Mouse (Mus musculus): ENCODE data around the gene Tagln. TPM values are rescaled to one million over a fixed set of nuclear protein-coding genes. Genes with fewer than 3 reads are reported as not detected.

The Tagln gene
- polyA plus RNA-seq, 1 experiment from 2014 or later, result 5.6 TPM

GRCm38 (mm10) chr9:45917041-45917934 lies 18.6 kb downstream of the Tagln start:
- Histone ChIP-seq H3K9me3 (ENCODE audit: control insufficient read depth, low read length) (no peaks in the 10 kb centered on the region), H3K27ac (ENCODE audit: low read length) (no peak overlapping the region), H3K4me2 (ENCODE audit: low read length) (no peak overlapping the region), H3K36me3 (ENCODE audit: control insufficient read depth, insufficient read depth) (peaks cover 30% of the 10 kb centered on the region), H3K9ac (replicated peaks; ENCODE audit: low read depth, low read length) (no peak overlapping the region), H3K4me1 (replicated peaks; ENCODE audit: control insufficient read depth, insufficient read depth, low read length) (peaks cover 3% of the 10 kb centered on the region), H3K27me3 (replicated peaks; ENCODE audit: control insufficient read depth, insufficient read depth, low read length) (no peaks in the 10 kb centered on the region), H3K4me3 (replicated peaks; ENCODE audit: low read length) (no peak overlapping the region)
- ATAC-seq, result peak; percentile 71
- WGBS, result 54% methylated on average over 5 of the region's 5 CpGs

DNA sequence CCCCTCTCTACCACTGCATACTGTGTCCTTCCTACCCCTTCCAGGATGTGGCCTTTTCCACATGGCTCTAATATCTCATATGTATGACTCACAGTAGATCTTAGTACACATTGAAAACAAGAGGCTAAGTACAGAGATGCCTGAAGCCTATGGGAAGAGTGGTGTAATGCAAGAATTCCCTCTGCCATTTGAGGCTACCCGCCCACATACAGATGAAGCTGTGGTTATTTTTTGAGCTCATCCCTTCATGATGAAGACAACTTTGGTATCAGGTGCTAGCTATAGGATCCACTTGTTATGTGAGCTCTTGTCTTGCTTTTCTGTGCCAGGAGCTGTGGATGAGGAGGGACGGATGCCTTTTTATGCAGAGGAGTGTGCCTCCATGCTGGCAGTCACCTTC lies 20.2 kb downstream of the Tagln start:
- no peak for ATAC-seq
- Histone ChIP-seq H3K4me1 (replicated peaks; ENCODE audit: control insufficient read depth, insufficient read depth, low read length) (peaks cover 3% of the 10 kb centered on the region), H3K4me3 (replicated peaks; ENCODE audit: low read length) (no peak overlapping the region), H3K4me2 (ENCODE audit: low read length) (no peak overlapping the region), H3K27ac (ENCODE audit: low read length) (no peak overlapping the region), H3K27me3 (replicated peaks; ENCODE audit: control insufficient read depth, insufficient read depth, low read length) (no peaks in the 10 kb centered on the region), H3K9me3 (ENCODE audit: control insufficient read depth, low read length) (no peaks in the 10 kb centered on the region), H3K9ac (replicated peaks; ENCODE audit: low read depth, low read length) (no peak overlapping the region), H3K36me3 (ENCODE audit: control insufficient read depth, insufficient read depth) (peaks cover 44% of the 10 kb centered on the region)
- 95% methylated on average over 2 of the region's 2 CpGs for WGBS

DNA sequence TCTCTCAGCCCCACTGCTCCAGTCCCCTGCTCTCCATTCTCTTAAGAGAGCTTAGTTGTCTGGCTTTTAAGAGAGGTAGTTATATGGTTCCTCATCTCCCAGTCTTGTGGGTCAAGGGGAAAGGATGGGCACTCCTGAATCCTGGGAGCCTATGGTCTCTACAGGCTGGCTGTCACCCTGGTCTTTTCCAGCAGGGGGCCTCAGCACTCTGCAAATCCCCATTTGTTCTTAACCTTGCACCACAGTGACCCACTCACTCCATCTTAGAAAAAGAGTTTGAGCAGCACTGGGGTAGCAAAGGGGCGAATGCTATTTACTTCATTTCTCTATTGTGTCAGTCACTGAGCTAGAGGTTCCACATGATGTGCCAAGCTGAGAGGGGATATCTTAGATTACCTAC lies 24.2 kb downstream of the Tagln start:
- Histone ChIP-seq H3K36me3 (ENCODE audit: control insufficient read depth, insufficient read depth) (peaks cover 32% of the 10 kb centered on the region), H3K9ac (replicated peaks; ENCODE audit: low read depth, low read length) (no peak overlapping the region), H3K4me1 (replicated peaks; ENCODE audit: control insufficient read depth, insufficient read depth, low read length) (peaks cover 16% of the 10 kb centered on the region), H3K4me3 (replicated peaks; ENCODE audit: low read length) (no peak overlapping the region), H3K27me3 (replicated peaks; ENCODE audit: control insufficient read depth, insufficient read depth, low read length) (no peaks in the 10 kb centered on the region), H3K27ac (ENCODE audit: low read length) (no peak overlapping the region), H3K4me2 (ENCODE audit: low read length) (no peak overlapping the region), H3K9me3 (ENCODE audit: control insufficient read depth, low read length) (no peaks in the 10 kb centered on the region)
- no peak for ATAC-seq
- WGBS, result 68% methylated on average over 1 of the region's 1 CpGs

GRCm38 (mm10) chr9:45910995-45911394 lies 24.9 kb downstream of the Tagln start:
- peaks cover 26% of the 10 kb centered on the region for H3K36me3 ChIP-seq (ENCODE audit: control insufficient read depth, insufficient read depth)
- H3K9ac ChIP-seq (replicated peaks; ENCODE audit: low read depth, low read length), result no peak overlapping the region
- H3K4me2 ChIP-seq (ENCODE audit: low read length), result no peak overlapping the region
- ATAC-seq, result no peak
- H3K4me1 ChIP-seq (replicated peaks; ENCODE audit: control insufficient read depth, insufficient read depth, low read length), result peaks cover 16% of the 10 kb centered on the region
- no peak overlapping the region for H3K27ac ChIP-seq (ENCODE audit: low read length)
- no peaks in the 10 kb centered on the region for H3K27me3 ChIP-seq (replicated peaks; ENCODE audit: control insufficient read depth, insufficient read depth, low read length)
- WGBS, result 91% methylated on average over 3 of the region's 3 CpGs
- no peaks in the 10 kb centered on the region for H3K9me3 ChIP-seq (ENCODE audit: control insufficient read depth, low read length)
- no peak overlapping the region for H3K4me3 ChIP-seq (replicated peaks; ENCODE audit: low read length)

DNA sequence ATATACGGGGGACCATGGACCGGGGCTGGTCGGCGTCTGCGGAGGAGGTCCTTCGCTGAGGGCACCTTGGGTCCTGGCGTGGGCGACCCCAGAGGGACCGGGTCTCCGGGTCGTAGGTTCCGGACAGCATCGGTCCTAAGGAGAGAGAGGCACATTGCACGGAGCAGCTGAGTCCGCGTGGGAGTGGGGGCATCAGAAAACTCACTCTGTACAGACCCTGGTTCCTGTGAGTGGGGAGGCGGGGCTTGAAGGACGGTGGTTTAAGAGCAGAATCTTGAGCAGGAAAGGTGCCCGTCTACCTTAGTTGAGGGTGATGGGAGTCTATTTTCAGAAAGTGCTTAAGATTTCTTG lies 28.8 kb downstream of the Tagln start:
- peaks cover 24% of the 10 kb centered on the region for H3K4me1 ChIP-seq (replicated peaks; ENCODE audit: control insufficient read depth, insufficient read depth, low read length)
- under 1% methylated on average over 19 of the region's 19 CpGs for WGBS
- peak overlapping the region; percentile 85 for H3K4me2 ChIP-seq (ENCODE audit: low read length)
- ATAC-seq, result peak; percentile 39
- peak overlapping the region; percentile 96 for H3K9ac ChIP-seq (replicated peaks; ENCODE audit: low read depth, low read length)
- peak overlapping the region; percentile 92 for H3K27ac ChIP-seq (ENCODE audit: low read length)
- H3K9me3 ChIP-seq (ENCODE audit: control insufficient read depth, low read length), result no peaks in the 10 kb centered on the region
- no peaks in the 10 kb centered on the region for H3K27me3 ChIP-seq (replicated peaks; ENCODE audit: control insufficient read depth, insufficient read depth, low read length)
- peak overlapping the region; percentile 86 for H3K4me3 ChIP-seq (replicated peaks; ENCODE audit: low read length)
- peaks cover 21% of the 10 kb centered on the region for H3K36me3 ChIP-seq (ENCODE audit: control insufficient read depth, insufficient read depth)

GRCm38 (mm10) chr9:45906355-45907077 lies 29.3 kb downstream of the Tagln start, which contains the start of the genes Pcsk7 and Rnf214:
TSS of gene Pcsk7 (plus strand) at chr9:45906497.
TSS of gene Rnf214 (minus strand) at chr9:45906911.
- Histone ChIP-seq H3K9me3 (ENCODE audit: control insufficient read depth, low read length) (no peaks in the 10 kb centered on the region), H3K4me1 (replicated peaks; ENCODE audit: control insufficient read depth, insufficient read depth, low read length) (peaks cover 24% of the 10 kb centered on the region), H3K27ac (ENCODE audit: low read length) (peak within 1 kb of the TSS; percentile 92), H3K4me2 (ENCODE audit: low read length) (peak within 1 kb of the TSS; percentile 85), H3K27me3 (replicated peaks; ENCODE audit: control insufficient read depth, insufficient read depth, low read length) (no peaks in the 10 kb centered on the region), H3K4me3 (replicated peaks; ENCODE audit: low read length) (peak within 1 kb of the TSS; percentile 86), H3K36me3 (ENCODE audit: control insufficient read depth, insufficient read depth) (peaks cover 15% of the 10 kb centered on the region), H3K9ac (replicated peaks; ENCODE audit: low read depth, low read length) (peak within 1 kb of the TSS; percentile 96)
- ATAC-seq, result peak; percentile 93
- under 1% methylated on average over 72 of the region's 80 CpGs for WGBS

- Histone ChIP-seq H3K36me3 (ENCODE audit: control insufficient read depth, insufficient read depth) (peaks cover 8% of the 10 kb centered on the region; the same call in 1 of the 2 replicates), H3K9ac (replicated peaks; ENCODE audit: low read depth, low read length) (peak overlapping the region; percentile 96), H3K4me2 (ENCODE audit: low read length) (peak overlapping the region; percentile 72), H3K4me3 (replicated peaks; ENCODE audit: low read length) (peak overlapping the region; percentile 86), H3K9me3 (ENCODE audit: control insufficient read depth, low read length) (no peaks in the 10 kb centered on the region), H3K4me1 (replicated peaks; ENCODE audit: control insufficient read depth, insufficient read depth, low read length) (peaks cover 24% of the 10 kb centered on the region), H3K27ac (ENCODE audit: low read length) (peak overlapping the region; percentile 92), H3K27me3 (replicated peaks; ENCODE audit: control insufficient read depth, insufficient read depth, low read length) (no peaks in the 10 kb centered on the region)
- peak; percentile 29 for ATAC-seq
- under 1% methylated on average over 22 of the region's 27 CpGs for WGBS
Observed at GRCm38 (mm10) chr9:45905811-45906237, 30.0 kb downstream of the Tagln start.

- no peaks in the 10 kb centered on the region for H3K9me3 ChIP-seq (ENCODE audit: control insufficient read depth, low read length)
- peak overlapping the region; percentile 72 for H3K4me2 ChIP-seq (ENCODE audit: low read length)
- H3K4me1 ChIP-seq (replicated peaks; ENCODE audit: control insufficient read depth, insufficient read depth, low read length), result peaks cover 24% of the 10 kb centered on the region
- H3K27me3 ChIP-seq (replicated peaks; ENCODE audit: control insufficient read depth, insufficient read depth, low read length), result no peaks in the 10 kb centered on the region
- ATAC-seq, result no peak
- H3K27ac ChIP-seq (ENCODE audit: low read length), result no peak overlapping the region
- peak overlapping the region; percentile 96 for H3K9ac ChIP-seq (replicated peaks; ENCODE audit: low read depth, low read length)
- H3K36me3 ChIP-seq (ENCODE audit: control insufficient read depth, insufficient read depth), result peaks cover 6% of the 10 kb centered on the region; the same call in 1 of the 2 replicates
- H3K4me3 ChIP-seq (replicated peaks; ENCODE audit: low read length), result peak overlapping the region; percentile 86
- WGBS, result 53% methylated on average over 4 of the region's 4 CpGs
Observed at GRCm38 (mm10) chr9:45905196-45905595, 30.7 kb downstream of the Tagln start.

DNA sequence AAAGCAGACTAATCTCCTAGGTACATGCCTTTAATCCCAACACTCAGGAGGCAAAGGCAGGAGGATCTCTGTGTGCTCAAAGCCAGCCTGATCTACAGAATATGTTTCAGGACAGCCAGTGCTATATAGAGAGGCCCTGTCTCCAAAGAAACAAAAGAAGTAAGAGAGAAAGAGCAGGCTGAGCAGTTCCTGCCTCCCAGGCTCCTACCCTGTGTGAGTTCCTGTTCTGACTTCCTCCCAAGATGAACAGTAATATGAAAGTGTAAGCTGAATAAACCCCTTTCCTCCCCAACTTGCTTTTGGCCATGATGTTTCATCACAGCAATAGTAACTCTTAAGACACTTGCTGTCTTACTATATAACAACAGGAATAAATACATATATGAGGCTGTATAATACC lies 42.2 kb downstream of the Tagln start:
- no peak overlapping the region for H3K4me2 ChIP-seq (ENCODE audit: low read length)
- H3K27me3 ChIP-seq (replicated peaks; ENCODE audit: control insufficient read depth, insufficient read depth, low read length), result no peaks in the 10 kb centered on the region
- H3K9ac ChIP-seq (replicated peaks; ENCODE audit: low read depth, low read length), result no peak overlapping the region
- no peaks in the 10 kb centered on the region for H3K4me1 ChIP-seq (replicated peaks; ENCODE audit: control insufficient read depth, insufficient read depth, low read length)
- no peak for ATAC-seq
- no peaks in the 10 kb centered on the region for H3K9me3 ChIP-seq (ENCODE audit: control insufficient read depth, low read length)
- peaks cover 56% of the 10 kb centered on the region for H3K36me3 ChIP-seq (ENCODE audit: control insufficient read depth, insufficient read depth)
- H3K4me3 ChIP-seq (replicated peaks; ENCODE audit: low read length), result no peak overlapping the region
- H3K27ac ChIP-seq (ENCODE audit: low read length), result no peak overlapping the region

Measured in forebrain, embryonic 16.5 days (tissue).